Mouse (Mus musculus): Measurements from ENCODE around the gene Trpm4.

DNA sequence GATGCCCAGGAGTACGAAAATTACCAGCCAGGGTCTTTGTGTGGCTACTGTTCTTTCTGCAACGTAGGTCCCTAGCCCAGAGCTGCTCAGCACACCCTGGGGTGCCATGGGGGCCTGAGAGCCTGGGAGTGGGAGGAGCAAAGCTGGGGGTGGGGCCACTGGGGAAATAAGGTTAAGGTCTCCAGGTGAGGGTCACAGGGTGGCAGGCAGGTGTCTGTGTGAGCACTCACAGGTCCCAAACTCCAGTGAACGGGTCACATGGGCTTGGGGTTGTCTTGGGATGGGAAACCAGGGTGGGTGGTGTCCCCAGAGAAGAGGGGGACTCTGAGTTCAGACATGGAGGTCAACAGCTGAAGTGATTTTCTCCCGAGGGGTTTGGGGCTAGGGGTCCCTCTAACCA is 3.9 kb upstream of the Trpm4 start:
- TF ChIP-seq POLR2A (IDR thresholded peaks at IDR 0.05; ENCODE audit: low read depth, low read length) (no peak), CTCF (IDR thresholded peaks at IDR 0.05; ENCODE audit: borderline replicate concordance, insufficient read depth, low read length) (no peak)
